Mouse (Mus musculus): ENCODE measurements around the gene Kras. TPM values are rescaled to one million over a fixed set of nuclear protein-coding genes. Genes with fewer than 3 reads are reported as not detected.

Kras gene
- polyA plus RNA-seq, 1 experiment from 2014 or later: 70.7 TPM

- no peaks in the 10 kb centered on the region for H3K9me3 ChIP-seq (replicated peaks)
- H3K9ac ChIP-seq: no peak overlapping the region
- ATAC-seq (ENCODE audit: insufficient number of reproducible peaks, low FRiP score, low TSS enrichment, low read depth): no peak
- peak overlapping the region; percentile 48 for H3K4me2 ChIP-seq (replicated peaks)
- peaks cover 11% of the 10 kb centered on the region for H3K4me1 ChIP-seq
- H3K36me3 ChIP-seq: no peaks in the 10 kb centered on the region
- H3K27ac ChIP-seq (replicated peaks): no peak overlapping the region
- H3K27me3 ChIP-seq: no peaks in the 10 kb centered on the region
- WGBS: 55% methylated on average over 27 of the region's 27 CpGs
- H3K4me3 ChIP-seq (replicated peaks): peak overlapping the region; percentile 32
Observed at GRCm38 (mm10) chr6:145187093-145188088, 62.6 kb downstream of the Kras start.

DNA sequence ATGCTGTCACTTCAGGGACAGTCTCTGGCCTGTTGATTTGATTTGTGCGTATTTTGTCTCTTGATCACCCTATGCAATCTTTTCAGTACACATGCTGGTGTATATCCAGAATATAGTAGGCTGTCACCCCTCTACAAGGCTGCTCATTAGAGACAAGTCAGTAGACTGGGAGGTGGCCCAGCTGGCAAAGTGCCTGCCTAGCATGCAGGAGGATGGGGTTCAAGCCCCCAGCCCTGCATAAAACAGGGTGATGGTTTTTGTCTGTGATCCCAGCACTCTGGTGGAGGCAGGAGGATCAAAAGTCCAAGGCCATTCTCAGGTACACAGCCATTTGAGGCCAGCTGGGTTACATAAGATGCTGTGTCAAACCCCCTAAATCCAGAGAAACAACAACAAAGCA is 63.9 kb downstream of the Kras start:
- Histone ChIP-seq H3K27me3 (no peaks in the 10 kb centered on the region), H3K4me2 (replicated peaks) (no peak overlapping the region), H3K36me3 (no peaks in the 10 kb centered on the region), H3K27ac (replicated peaks) (no peak overlapping the region), H3K4me3 (replicated peaks) (no peak overlapping the region), H3K9ac (no peak overlapping the region), H3K4me1 (peaks cover 11% of the 10 kb centered on the region), H3K9me3 (replicated peaks) (no peaks in the 10 kb centered on the region)
- ATAC-seq (ENCODE audit: insufficient number of reproducible peaks, low FRiP score, low TSS enrichment, low read depth): no peak
- 97% methylated on average over 1 of the region's 1 CpGs for WGBS

- ATAC-seq (ENCODE audit: insufficient number of reproducible peaks, low FRiP score, low TSS enrichment, low read depth): no peak
- no peaks in the 10 kb centered on the region for H3K4me1 ChIP-seq
- no peak overlapping the region for H3K4me3 ChIP-seq (replicated peaks)
- no peaks in the 10 kb centered on the region for H3K36me3 ChIP-seq
- H3K27me3 ChIP-seq: peaks cover 1% of the 10 kb centered on the region; the same call in 1 of the 2 replicates
- H3K27ac ChIP-seq (replicated peaks): no peak overlapping the region
- H3K9ac ChIP-seq: no peak overlapping the region
- 76% methylated on average over 8 of the region's 8 CpGs for WGBS
- H3K9me3 ChIP-seq (replicated peaks): no peaks in the 10 kb centered on the region
- H3K4me2 ChIP-seq (replicated peaks): no peak overlapping the region
Observed at GRCm38 (mm10) chr6:145182044-145182443, 68.0 kb downstream of the Kras start.

DNA sequence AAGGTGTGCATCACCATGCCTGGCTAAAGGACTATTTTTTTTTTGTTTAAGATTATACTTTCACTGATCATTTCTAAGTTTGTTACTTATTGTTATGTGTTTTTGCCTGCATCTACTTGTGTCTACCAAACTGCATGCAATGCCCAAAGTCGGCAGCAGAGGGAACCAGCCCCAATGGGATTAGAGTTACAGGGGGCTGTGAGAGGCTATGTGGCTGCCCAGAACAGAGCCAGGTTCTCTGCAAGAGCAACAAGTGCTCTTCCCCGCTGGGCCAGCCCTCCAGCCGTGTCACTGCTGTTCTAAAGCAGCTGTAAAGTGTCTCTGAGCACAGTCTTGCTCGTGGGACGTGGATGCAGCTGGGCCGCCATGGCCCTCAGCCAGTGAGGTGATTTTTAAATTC is 70.4 kb downstream of the Kras start:
- Histone ChIP-seq H3K27me3 (peaks cover 8% of the 10 kb centered on the region; the same call in 1 of the 2 replicates), H3K4me2 (replicated peaks) (no peak overlapping the region), H3K36me3 (no peaks in the 10 kb centered on the region), H3K27ac (replicated peaks) (no peak overlapping the region), H3K9ac (no peak overlapping the region), H3K4me1 (peaks cover 10% of the 10 kb centered on the region; the same call in 1 of the 2 replicates), H3K4me3 (replicated peaks) (no peak overlapping the region), H3K9me3 (replicated peaks) (no peaks in the 10 kb centered on the region)
- WGBS: 26% methylated on average over 6 of the region's 6 CpGs
- no peak; the same call in 1 of the 2 replicates for ATAC-seq (ENCODE audit: insufficient number of reproducible peaks, low FRiP score, low TSS enrichment, low read depth)

- H3K27me3 ChIP-seq: peaks cover 8% of the 10 kb centered on the region; the same call in 1 of the 2 replicates
- H3K27ac ChIP-seq (replicated peaks): no peak overlapping the region
- H3K36me3 ChIP-seq: no peaks in the 10 kb centered on the region
- H3K4me2 ChIP-seq (replicated peaks): no peak overlapping the region
- H3K9ac ChIP-seq: no peak overlapping the region
- ATAC-seq (ENCODE audit: insufficient number of reproducible peaks, low FRiP score, low TSS enrichment, low read depth): no peak
- WGBS: 44% methylated on average over 10 of the region's 10 CpGs
- H3K9me3 ChIP-seq (replicated peaks): no peaks in the 10 kb centered on the region
- H3K4me1 ChIP-seq: peaks cover 20% of the 10 kb centered on the region
- no peak overlapping the region for H3K4me3 ChIP-seq (replicated peaks)
Observed at GRCm38 (mm10) chr6:145176474-145176873, 73.6 kb downstream of the Kras start.

DNA sequence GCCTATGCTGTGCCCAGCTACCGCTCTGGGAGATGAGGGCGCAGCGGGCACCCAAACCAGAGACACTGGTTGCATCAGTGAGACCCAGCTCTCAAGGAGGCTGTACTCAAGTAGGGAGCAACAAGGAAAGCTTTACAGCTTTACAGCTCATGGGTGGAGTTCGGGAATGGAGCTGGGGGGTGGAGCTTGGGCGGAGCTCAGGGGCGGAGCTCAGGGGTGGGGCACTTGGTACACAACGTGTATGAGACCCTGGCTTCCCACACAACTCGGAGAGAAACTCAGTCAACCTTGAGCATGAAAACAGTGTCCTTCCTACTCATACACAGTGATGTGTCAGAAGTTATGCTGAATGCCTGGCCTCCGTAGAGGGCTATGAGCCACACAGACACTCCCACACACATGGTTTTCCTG is 74.5 kb downstream of the Kras start:
- H3K4me2 ChIP-seq (replicated peaks): 0 out of 2 replicates have a peak overlapping the region, but pooled peaks have one; percentile 13
- no peaks in the 10 kb centered on the region for H3K9me3 ChIP-seq (replicated peaks)
- peaks cover 8% of the 10 kb centered on the region; the same call in 1 of the 2 replicates for H3K27me3 ChIP-seq
- no peak overlapping the region for H3K27ac ChIP-seq (replicated peaks)
- WGBS: 36% methylated on average over 9 of the region's 9 CpGs
- H3K4me3 ChIP-seq (replicated peaks): no peak overlapping the region
- H3K9ac ChIP-seq: no peak overlapping the region
- peaks cover 20% of the 10 kb centered on the region for H3K4me1 ChIP-seq
- H3K36me3 ChIP-seq: no peaks in the 10 kb centered on the region
- ATAC-seq (ENCODE audit: insufficient number of reproducible peaks, low FRiP score, low TSS enrichment, low read depth): no peak

DNA sequence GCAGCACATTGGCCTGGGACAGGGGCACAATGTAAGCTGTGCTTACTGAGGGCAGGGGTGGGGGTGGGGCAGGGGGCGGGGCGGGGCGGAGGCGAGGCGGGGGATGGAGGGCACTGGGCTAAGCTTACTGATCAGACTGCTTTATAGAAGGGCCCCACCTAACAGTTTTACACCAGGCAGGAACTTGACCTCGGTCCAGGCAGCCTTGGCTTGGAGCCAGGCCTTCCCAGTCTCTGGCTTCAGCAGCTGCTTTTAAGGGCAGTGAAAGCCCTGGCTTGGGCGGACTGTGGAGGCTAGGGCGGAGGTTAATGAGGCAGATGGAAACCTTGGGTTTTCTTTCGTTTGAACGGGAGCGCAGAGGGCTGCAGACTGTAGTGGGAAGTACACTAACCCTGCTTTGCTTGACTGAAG is 76.3 kb downstream of the Kras start:
- Histone ChIP-seq H3K4me1 (peaks cover 20% of the 10 kb centered on the region), H3K9ac (no peak overlapping the region), H3K9me3 (replicated peaks) (no peaks in the 10 kb centered on the region), H3K4me3 (replicated peaks) (no peak overlapping the region), H3K27me3 (peaks cover 8% of the 10 kb centered on the region; the same call in 1 of the 2 replicates), H3K36me3 (no peaks in the 10 kb centered on the region), H3K4me2 (replicated peaks) (no peak overlapping the region; the same call in 1 of the 2 replicates), H3K27ac (replicated peaks) (no peak overlapping the region)
- peak; percentile 66 for ATAC-seq (ENCODE audit: insufficient number of reproducible peaks, low FRiP score, low TSS enrichment, low read depth)
- 11% methylated on average over 11 of the region's 11 CpGs for WGBS

GRCm38 (mm10) chr6:145171892-145172606 is 78.0 kb downstream of the Kras start:
- Histone ChIP-seq H3K36me3 (no peaks in the 10 kb centered on the region), H3K27me3 (peaks cover 7% of the 10 kb centered on the region; the same call in 1 of the 2 replicates), H3K9ac (no peak overlapping the region), H3K9me3 (replicated peaks) (no peaks in the 10 kb centered on the region), H3K4me2 (replicated peaks) (no peak overlapping the region), H3K27ac (replicated peaks) (no peak overlapping the region), H3K4me3 (replicated peaks) (no peak overlapping the region), H3K4me1 (peaks cover 20% of the 10 kb centered on the region)
- WGBS: 78% methylated on average over 14 of the region's 14 CpGs
- no peak for ATAC-seq (ENCODE audit: insufficient number of reproducible peaks, low FRiP score, low TSS enrichment, low read depth)

Other genes with a start within 250 kb of the Kras start
- gene Bcat1, start 174.1 kb downstream of the Kras start, polyA plus RNA-seq (2015; fragmentation: Nextera tagmentation; extraction: Ambion mirVana): 22.7 and 25.1 TPM in 2 replicates
- gene Lrmp, start 134.6 kb downstream of the Kras start, polyA plus RNA-seq (2015; fragmentation: Nextera tagmentation; extraction: Ambion mirVana): 6.9 and 7.1 TPM in 2 replicates
- 3.1 and 4.4 TPM in 2 replicates for gene Casc1, start 39.2 kb downstream of the Kras start, polyA plus RNA-seq (2015; fragmentation: Nextera tagmentation; extraction: Ambion mirVana)
- gene Etfrf1, start 39.1 kb downstream of the Kras start, polyA plus RNA-seq (2015; fragmentation: Nextera tagmentation; extraction: Ambion mirVana): 33.9 and 35.2 TPM in 2 replicates

Data from embryonic facial prominence, embryonic 15.5 days (tissue).